Mouse (Mus musculus): Measurements from ENCODE around the gene Sgo2a. TPM values are rescaled to one million over a fixed set of nuclear protein-coding genes. Genes with fewer than 3 reads are reported as not detected.
A peak's percentile ranks its signal among the peaks of the same experiment; 100 is the strongest.

Sgo2a gene
- polyA plus RNA-seq (2015; fragmentation: Nextera tagmentation; extraction: Ambion mirVana): 14.0 and 16.1 TPM in 2 replicates

- Histone ChIP-seq H3K4me1 (peaks cover 11% of the 10 kb centered on the region), H3K9ac (peak within 1 kb of the TSS; percentile 62), H3K9me3 (no peaks in the 10 kb centered on the region), H3K27me3 (replicated peaks) (no peaks in the 10 kb centered on the region), H3K4me3 (replicated peaks) (peak within 1 kb of the TSS; percentile 81), H3K27ac (peak within 1 kb of the TSS; percentile 66; the same call in 1 of the 2 replicates), H3K36me3 (no peaks in the 10 kb centered on the region), H3K4me2 (peak within 1 kb of the TSS; percentile 83)
- peak; percentile 97 for ATAC-seq (ENCODE audit: insufficient read depth, low FRiP score, low read depth)
- WGBS: 6% methylated on average over 30 of the region's 30 CpGs
Observed at GRCm38 (mm10) chr1:57995432-57996132, at the start of gene Sgo2a. Gene Sgo2a, plus strand, starts transcription at chr1:57995971.

DNA sequence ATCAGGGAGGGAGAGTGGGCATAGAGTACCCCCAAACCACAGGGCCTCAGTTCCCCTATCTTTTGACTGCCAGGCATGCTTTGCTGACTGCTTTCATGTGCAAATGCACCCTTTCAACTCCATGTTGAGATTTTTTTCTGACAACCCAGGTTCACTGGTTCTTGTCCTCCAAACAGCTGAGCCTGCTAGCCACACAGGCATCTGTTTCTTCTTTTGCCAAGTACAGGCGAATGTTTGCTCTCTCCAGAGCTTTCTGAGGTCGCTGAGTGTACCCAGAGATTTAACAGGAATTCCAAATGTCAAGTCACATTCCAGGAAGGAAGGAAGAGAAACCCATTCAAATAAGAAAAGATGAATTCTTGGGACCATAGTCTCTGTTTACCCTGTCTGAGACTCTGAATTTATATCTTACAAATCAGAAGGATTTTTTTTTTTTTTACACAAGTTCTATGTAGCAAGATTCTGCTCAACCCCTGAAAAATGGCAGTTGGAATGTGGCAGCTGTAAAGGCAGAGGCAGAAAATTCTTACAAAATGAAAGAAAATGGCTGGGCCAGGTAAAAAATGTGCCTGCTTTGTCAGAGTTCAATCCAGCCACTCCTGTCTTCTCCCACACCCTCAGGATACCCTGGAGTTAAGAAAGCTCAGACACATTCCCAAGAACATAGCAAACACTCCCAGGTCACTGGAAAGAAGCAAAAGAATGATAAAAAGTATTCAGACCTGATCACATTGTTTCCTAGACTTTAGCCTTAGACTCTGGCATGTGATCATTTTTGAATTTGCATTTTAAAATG lies 48.0 kb upstream of the Sgo2a start:
- WGBS: 14% methylated on average over 2 of the region's 2 CpGs

GRCm38 (mm10) chr1:57949195-57949594 lies 46.6 kb upstream of the Sgo2a start:
- no peak overlapping the region for H3K9ac ChIP-seq
- H3K27me3 ChIP-seq (replicated peaks): no peaks in the 10 kb centered on the region
- H3K4me1 ChIP-seq: peaks cover 3% of the 10 kb centered on the region; the same call in 1 of the 2 replicates
- H3K36me3 ChIP-seq: no peaks in the 10 kb centered on the region
- WGBS: 16% methylated on average over 1 of the region's 1 CpGs
- no peaks in the 10 kb centered on the region for H3K9me3 ChIP-seq
- H3K4me2 ChIP-seq: no peak overlapping the region
- ATAC-seq (ENCODE audit: insufficient read depth, low FRiP score, low read depth): no peak
- H3K27ac ChIP-seq: no peak overlapping the region
- no peak overlapping the region for H3K4me3 ChIP-seq (replicated peaks)

More for the DNA sequence above, 48.0 kb upstream of the Sgo2a start:
- Histone ChIP-seq H3K9me3 (no peaks in the 10 kb centered on the region), H3K4me2 (no peak overlapping the region), H3K36me3 (peaks cover 5% of the 10 kb centered on the region; the same call in 1 of the 2 replicates), H3K27ac (no peak overlapping the region), H3K9ac (no peak overlapping the region), H3K4me1 (peaks cover 3% of the 10 kb centered on the region; the same call in 1 of the 2 replicates), H3K27me3 (replicated peaks) (no peaks in the 10 kb centered on the region), H3K4me3 (replicated peaks) (no peak overlapping the region)
- ATAC-seq (ENCODE audit: insufficient read depth, low FRiP score, low read depth): no peak

DNA sequence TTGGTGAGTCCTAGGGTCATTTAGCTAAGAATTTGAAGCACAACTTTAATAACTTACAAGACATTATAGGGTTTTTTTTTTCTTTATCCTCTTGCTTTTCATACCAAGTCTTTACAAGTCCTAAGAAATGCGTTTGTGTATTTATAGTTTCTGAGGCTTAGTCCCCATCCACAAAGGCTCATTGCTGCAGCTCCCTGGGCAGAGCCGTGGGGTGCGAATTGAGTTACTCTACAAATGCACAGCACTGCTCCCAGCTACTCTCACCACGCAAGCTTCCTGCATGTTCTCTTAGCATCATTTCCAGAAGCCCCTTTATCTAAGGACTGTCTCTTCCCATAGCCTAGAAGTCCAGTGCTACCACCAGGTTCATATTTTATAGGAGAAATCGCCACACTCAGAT lies 46.1 kb upstream of the Sgo2a start:
- Histone ChIP-seq H3K9ac (no peak overlapping the region), H3K4me1 (peaks cover 3% of the 10 kb centered on the region; the same call in 1 of the 2 replicates), H3K4me3 (replicated peaks) (no peak overlapping the region), H3K4me2 (no peak overlapping the region), H3K27me3 (replicated peaks) (no peaks in the 10 kb centered on the region), H3K9me3 (no peaks in the 10 kb centered on the region), H3K36me3 (no peaks in the 10 kb centered on the region), H3K27ac (no peak overlapping the region)
- WGBS: 80% methylated on average over 5 of the region's 5 CpGs
- ATAC-seq (ENCODE audit: insufficient read depth, low FRiP score, low read depth): no peak

GRCm38 (mm10) chr1:57952509-57952908 lies 43.3 kb upstream of the Sgo2a start:
- no peak overlapping the region for H3K4me3 ChIP-seq (replicated peaks)
- H3K9me3 ChIP-seq: no peaks in the 10 kb centered on the region
- 89% methylated on average over 4 of the region's 4 CpGs for WGBS
- no peak overlapping the region for H3K27ac ChIP-seq
- no peak overlapping the region for H3K4me2 ChIP-seq
- H3K9ac ChIP-seq: no peak overlapping the region
- no peak for ATAC-seq (ENCODE audit: insufficient read depth, low FRiP score, low read depth)
- H3K36me3 ChIP-seq: 0 out of 2 replicates have a peak, but pooled peaks cover 5% of the 10 kb centered on the region
- H3K4me1 ChIP-seq: peaks cover under 1% of the 10 kb centered on the region; the same call in 1 of the 2 replicates
- no peaks in the 10 kb centered on the region for H3K27me3 ChIP-seq (replicated peaks)

DNA sequence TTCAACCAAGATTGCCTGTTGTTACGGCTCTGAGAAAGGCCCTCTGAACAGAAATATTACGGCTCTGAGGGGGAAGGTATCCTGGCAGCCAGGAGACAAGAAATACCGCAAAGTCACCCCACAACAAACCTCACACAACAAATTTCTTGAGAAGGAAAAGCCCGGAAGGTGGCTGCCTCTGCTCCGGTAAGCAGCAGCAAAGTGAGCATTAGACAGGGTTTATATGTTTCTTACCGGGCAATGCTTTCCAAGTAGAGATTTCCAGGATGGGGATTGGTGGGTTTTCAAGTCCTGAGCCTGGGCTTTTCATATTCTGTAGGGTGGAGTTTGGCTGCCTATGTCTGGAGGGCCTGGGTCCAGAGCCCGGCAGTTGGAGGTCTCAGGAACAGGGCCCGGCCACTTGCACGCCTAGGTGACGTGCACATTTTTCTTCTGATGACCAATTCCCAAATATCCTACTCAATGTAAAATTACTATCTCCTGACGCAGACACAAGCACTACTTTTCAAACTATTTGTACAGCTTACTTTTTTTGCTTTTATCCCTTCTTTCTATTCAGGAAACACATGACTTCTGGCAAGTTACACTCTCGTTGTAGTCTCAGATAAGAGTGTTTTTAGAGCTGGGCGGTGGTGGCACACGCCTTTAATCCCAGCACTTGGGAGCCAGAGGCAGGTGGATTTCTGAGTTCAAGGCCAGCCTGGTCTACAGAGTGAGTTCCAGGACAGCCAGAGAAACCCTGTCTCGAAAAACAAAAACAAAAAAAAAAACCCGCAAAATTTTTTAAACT lies 42.0 kb upstream of the Sgo2a start:
- 0 out of 2 replicates have a peak, but pooled peaks cover 5% of the 10 kb centered on the region for H3K36me3 ChIP-seq
- H3K9ac ChIP-seq: no peak overlapping the region
- no peak overlapping the region for H3K4me3 ChIP-seq (replicated peaks)
- no peaks in the 10 kb centered on the region for H3K9me3 ChIP-seq
- 84% methylated on average over 16 of the region's 16 CpGs for WGBS
- no peak overlapping the region for H3K4me2 ChIP-seq
- H3K27me3 ChIP-seq (replicated peaks): no peaks in the 10 kb centered on the region
- H3K27ac ChIP-seq: no peak overlapping the region
- no peaks in the 10 kb centered on the region for H3K4me1 ChIP-seq
- no peak for ATAC-seq (ENCODE audit: insufficient read depth, low FRiP score, low read depth)

GRCm38 (mm10) chr1:57954376-57954765 lies 41.4 kb upstream of the Sgo2a start:
- no peaks in the 10 kb centered on the region for H3K9me3 ChIP-seq
- no peaks in the 10 kb centered on the region for H3K4me1 ChIP-seq
- no peak overlapping the region for H3K4me2 ChIP-seq
- H3K27ac ChIP-seq: no peak overlapping the region
- H3K4me3 ChIP-seq (replicated peaks): no peak overlapping the region
- 84% methylated on average over 5 of the region's 5 CpGs for WGBS
- H3K27me3 ChIP-seq (replicated peaks): no peaks in the 10 kb centered on the region
- no peak for ATAC-seq (ENCODE audit: insufficient read depth, low FRiP score, low read depth)
- H3K9ac ChIP-seq: no peak overlapping the region
- 0 out of 2 replicates have a peak, but pooled peaks cover 5% of the 10 kb centered on the region for H3K36me3 ChIP-seq

DNA sequence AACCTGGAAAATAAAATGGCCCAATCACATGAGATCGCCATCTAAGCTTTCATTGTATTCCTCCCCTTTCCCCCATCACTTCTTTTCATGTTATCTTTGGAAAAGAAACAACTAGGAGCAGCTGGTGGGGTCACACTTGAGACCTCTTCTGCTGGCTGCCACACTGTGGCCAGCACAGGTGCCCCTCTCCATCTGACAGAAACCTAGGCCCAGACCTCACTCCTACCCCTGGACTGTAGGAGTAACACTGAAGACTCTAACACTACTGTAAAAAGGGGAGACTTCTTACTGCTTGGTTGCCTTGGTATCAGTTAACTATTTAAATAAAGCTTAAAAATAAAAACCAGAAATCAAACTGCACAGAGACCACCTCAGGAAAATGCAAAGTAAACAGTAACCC lies 40.0 kb upstream of the Sgo2a start:
- Histone ChIP-seq H3K4me1 (no peaks in the 10 kb centered on the region), H3K9me3 (no peaks in the 10 kb centered on the region), H3K27ac (no peak overlapping the region), H3K4me3 (replicated peaks) (no peak overlapping the region), H3K4me2 (no peak overlapping the region), H3K36me3 (peaks cover 6% of the 10 kb centered on the region; the same call in 1 of the 2 replicates), H3K9ac (no peak overlapping the region), H3K27me3 (replicated peaks) (no peaks in the 10 kb centered on the region)
- ATAC-seq (ENCODE audit: insufficient read depth, low FRiP score, low read depth): no peak
- 92% methylated on average over 1 of the region's 1 CpGs for WGBS

DNA sequence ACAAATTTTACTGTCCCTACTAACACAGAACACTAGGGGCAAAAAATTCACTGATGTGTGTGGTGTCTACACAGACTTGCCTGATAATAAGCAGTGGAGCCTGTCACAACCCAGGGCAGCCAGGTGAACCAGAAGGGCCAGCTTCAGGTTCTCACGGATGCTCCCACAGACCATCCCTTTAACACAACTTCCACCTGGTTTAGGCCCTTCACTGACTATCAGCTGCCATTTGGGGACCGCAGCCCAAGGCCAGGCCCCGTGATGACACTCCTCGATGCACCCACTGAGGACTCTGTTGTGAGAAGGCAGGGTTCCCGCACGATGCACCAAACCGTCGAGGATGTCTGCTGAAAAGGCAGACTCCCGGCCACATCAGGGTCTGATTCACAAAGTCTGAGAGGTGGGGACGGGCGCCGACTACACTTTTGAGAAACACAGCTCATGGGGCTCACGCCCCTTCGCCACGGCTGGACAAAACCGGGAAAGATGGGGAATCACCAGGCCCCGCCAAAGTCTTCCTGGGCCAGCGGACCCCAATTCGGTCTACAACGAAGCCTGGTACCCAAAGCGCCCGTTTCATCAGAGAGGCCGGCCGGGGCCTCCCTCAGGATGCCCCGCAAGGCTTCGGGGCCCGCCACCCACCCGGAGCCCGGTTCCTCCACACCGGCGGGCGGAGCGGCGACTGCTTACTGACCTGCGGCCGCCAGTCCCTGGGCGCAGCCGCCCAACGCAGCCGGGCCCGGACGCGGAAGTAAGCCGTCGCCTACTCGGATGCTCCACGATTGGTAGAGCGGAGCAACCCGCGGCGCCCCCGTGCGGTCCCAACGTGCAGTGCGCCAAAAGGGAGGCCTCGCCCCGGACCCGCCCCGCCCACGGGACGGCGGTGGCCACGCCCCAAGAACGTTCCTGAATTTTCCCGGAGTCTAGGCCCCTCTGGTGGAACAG lies 26.2 kb upstream of the Sgo2a start:
- peaks cover 10% of the 10 kb centered on the region; the same call in 1 of the 2 replicates for H3K4me1 ChIP-seq
- H3K4me2 ChIP-seq: peak overlapping the region; percentile 68
- H3K9me3 ChIP-seq: no peaks in the 10 kb centered on the region
- peak overlapping the region; percentile 77 for H3K4me3 ChIP-seq (replicated peaks)
- H3K27ac ChIP-seq: peak overlapping the region; percentile 78
- ATAC-seq (ENCODE audit: insufficient read depth, low FRiP score, low read depth): peak; percentile 98
- H3K9ac ChIP-seq: peak overlapping the region; percentile 90
- no peaks in the 10 kb centered on the region for H3K27me3 ChIP-seq (replicated peaks)
- H3K36me3 ChIP-seq: peaks cover 4% of the 10 kb centered on the region; the same call in 1 of the 2 replicates
- WGBS: under 1% methylated on average over 65 of the region's 65 CpGs

- 71% methylated on average over 2 of the region's 2 CpGs for WGBS
- peaks cover 10% of the 10 kb centered on the region; the same call in 1 of the 2 replicates for H3K4me1 ChIP-seq
- H3K9me3 ChIP-seq: no peaks in the 10 kb centered on the region
- no peaks in the 10 kb centered on the region for H3K27me3 ChIP-seq (replicated peaks)
- ATAC-seq (ENCODE audit: insufficient read depth, low FRiP score, low read depth): no peak
- H3K4me3 ChIP-seq (replicated peaks): no peak overlapping the region
- no peaks in the 10 kb centered on the region for H3K36me3 ChIP-seq
- H3K9ac ChIP-seq: no peak overlapping the region
- no peak overlapping the region for H3K4me2 ChIP-seq
- H3K27ac ChIP-seq: no peak overlapping the region
Observed at GRCm38 (mm10) chr1:57971588-57971987, 24.2 kb upstream of the Sgo2a start.

DNA sequence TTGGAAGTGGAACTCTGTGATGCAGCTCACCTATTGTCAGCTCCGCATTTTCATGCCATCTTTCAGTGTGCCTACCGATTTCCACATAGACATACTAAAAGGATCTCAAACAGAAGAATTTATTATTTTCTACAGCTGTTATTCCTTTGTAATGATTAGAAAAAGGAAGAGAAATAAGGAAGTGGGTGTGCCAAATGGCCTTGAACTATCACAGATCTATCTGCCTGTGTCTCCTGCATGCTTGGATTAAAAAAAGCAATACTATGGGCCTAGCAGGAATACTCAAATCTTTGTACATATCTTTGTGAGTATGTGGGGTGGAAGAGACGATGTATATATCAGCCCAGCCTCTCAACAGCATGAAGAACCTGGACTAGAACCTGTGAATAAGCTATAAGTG lies 18.9 kb upstream of the Sgo2a start:
- Histone ChIP-seq H3K36me3 (no peaks in the 10 kb centered on the region), H3K9ac (no peak overlapping the region), H3K27ac (no peak overlapping the region), H3K27me3 (replicated peaks) (no peaks in the 10 kb centered on the region), H3K4me2 (no peak overlapping the region), H3K4me3 (replicated peaks) (no peak overlapping the region), H3K9me3 (no peaks in the 10 kb centered on the region), H3K4me1 (no peaks in the 10 kb centered on the region)
- ATAC-seq (ENCODE audit: insufficient read depth, low FRiP score, low read depth): no peak
- 92% methylated on average over 3 of the region's 3 CpGs for WGBS

All from stomach, embryonic 15.5 days (tissue).